Mouse (Mus musculus): ENCODE results near the gene Crybg3.

- TF ChIP-seq POLR2A (IDR thresholded peaks at IDR 0.05; ENCODE audit: low read depth, low read length) (no peak), CTCF (IDR thresholded peaks at IDR 0.05; ENCODE audit: extremely low read depth, insufficient read length, insufficient replicate concordance, low read depth, low read length) (no peak)
Observed at GRCm38 (mm10) chr16:59569837-59570236, 30.9 kb downstream of the Crybg3 start.
